Mouse (Mus musculus): ENCODE measurements around the gene Cfap54.

Cfap54 gene

GRCm38 (mm10) chr10:93095827-93096226 is 14.4 kb upstream of the Cfap54 start:
- DNase-seq, result no peak

- peak; percentile 31 for DNase-seq
Measured at GRCm38 (mm10) chr10:93094957-93095580, 13.7 kb upstream of the Cfap54 start.

DNA sequence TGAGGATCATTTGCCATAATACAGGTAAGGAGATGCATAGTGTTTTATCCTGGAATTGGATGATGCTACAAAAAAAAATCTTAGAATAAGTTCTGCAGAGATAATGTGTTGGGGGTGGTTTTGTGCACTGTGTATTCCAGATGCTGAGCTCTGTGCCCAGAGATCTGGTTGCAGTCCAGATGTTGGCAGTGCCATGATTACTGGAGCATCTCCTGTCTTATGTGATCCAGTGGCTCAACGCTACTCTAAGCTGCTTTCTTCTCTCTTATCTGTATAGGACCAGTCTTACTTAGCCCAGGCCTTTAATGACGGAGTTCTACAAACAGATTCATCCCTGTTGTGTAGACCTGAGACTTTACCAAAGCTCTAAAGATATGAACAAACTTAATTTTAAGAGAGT is 10.5 kb upstream of the Cfap54 start:
- no peak for DNase-seq

GRCm38 (mm10) chr10:93090241-93090640 is 8.8 kb upstream of the Cfap54 start:
- no peak for DNase-seq

DNA sequence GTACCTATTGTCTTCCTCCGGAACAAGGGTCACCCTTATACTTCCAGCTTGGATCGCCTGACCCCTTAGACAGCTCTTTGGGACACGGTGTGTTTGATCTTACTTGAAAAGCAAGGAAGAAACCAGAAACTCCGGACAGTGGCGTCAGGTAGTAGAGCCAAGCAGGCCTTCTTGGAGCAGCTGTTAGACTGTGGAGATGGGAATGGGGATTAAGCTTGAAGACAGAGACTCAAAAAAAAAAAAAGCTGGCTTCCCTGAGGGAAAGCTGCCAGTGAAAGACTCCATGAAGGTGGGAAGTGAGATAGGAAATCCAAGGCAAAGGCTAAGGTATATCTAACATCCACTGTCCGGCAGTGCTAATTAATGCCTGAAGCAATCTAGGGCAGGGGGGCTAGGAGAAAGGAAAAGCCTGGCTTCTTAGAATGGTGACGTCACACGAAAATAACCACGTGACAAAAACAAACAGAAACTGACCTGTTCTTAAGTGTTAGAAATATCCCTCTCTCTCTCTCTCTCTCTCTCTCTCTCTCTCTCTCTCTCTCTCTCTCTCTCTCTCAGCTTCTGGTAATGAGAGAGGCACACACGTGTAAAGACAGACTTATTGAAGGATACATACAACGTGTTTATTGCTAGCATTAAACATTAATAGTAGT is 7.1 kb upstream of the Cfap54 start:
- no peak for DNase-seq

DNA sequence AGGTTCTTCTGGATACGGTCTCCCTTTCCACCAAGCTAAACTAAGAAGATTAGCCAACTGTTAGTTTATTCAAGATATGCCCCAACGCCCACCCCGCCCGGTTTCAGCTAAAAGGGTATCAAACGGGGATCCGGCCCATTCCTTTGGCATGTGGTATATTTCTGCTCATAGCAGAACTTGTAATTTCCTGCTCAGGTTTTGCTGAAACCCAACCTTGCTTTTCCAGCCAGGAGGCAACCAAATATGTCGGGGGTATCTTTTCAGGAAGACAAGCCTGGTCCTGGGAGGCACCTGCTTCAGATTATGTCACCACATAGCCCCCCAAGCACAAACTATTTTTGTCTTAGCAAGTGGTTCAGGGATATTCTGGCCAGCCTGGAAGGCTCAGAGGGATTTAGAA is 6.1 kb upstream of the Cfap54 start:
- no peak for DNase-seq

DNA sequence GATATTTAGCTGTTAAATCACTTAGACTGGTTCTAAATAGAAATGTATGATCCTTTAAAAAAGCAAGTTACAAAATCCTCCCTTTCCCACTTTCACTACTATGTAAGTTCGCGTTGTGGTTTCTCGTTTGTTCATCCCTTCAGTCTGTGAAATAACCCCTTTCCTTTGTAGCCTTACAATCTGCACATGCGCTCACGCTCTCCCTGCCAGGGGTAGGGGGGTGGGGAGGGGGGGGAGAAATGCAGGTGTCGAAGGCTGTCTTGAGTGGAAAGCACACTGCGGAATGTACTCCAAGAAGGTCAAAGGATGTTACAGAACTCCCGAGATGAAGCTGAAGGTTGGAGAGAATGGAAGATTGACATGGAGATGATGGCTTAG is 2.5 kb upstream of the Cfap54 start:
- DNase-seq, result no peak

GRCm38 (mm10) chr10:93083198-93083962 is 2.0 kb upstream of the Cfap54 start:
- peak; percentile 40 for DNase-seq

DNA sequence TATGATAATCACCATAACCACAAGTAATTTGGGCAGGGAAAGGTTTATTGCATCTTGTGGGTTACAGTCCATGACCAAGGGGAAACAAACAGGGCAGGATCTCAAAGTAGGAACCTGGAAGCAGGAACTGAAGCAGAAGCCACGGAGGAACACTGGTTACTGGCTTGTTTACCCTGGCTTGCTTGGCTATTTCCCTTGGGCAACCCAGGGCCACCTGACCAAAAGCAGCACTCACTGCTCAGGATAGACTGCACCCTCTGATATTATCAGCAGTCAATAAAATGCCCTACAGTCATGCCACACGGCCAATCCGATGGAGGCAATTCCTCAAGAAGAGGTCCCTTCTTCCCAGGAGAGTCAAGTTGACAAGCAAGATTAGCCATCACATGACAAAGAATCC is 1.9 kb downstream of the Cfap54 start:
- no peak for DNase-seq

DNA sequence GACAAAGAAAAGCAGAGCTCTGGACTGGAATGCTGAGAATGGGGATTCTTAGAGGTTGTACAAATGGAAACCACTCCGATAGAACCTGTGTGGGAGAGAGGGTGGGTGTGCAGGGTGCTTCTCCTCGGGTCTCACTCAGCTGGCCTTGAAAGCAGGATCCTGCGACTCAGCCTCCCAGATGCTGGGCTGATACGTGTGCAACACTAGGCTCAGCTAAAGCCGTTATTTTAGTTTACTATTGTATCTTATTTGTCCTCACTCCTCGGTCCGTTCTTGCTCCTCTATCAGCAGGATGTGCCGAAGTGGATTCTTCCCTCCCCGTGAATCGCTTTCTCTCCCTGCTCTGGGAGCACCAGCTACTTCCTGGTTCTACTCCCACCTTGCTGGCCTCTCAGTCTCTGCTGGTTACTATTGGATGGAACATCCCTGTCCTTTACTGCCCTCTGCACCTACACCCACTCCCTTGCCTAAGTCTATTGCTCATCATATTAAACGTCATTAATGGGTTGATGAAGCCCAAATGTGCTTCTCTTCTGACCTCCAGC is 3.4 kb downstream of the Cfap54 start:
- DNase-seq, result no peak

- no peak for DNase-seq
Measured at GRCm38 (mm10) chr10:93076376-93076775, 5.0 kb downstream of the Cfap54 start.

DNA sequence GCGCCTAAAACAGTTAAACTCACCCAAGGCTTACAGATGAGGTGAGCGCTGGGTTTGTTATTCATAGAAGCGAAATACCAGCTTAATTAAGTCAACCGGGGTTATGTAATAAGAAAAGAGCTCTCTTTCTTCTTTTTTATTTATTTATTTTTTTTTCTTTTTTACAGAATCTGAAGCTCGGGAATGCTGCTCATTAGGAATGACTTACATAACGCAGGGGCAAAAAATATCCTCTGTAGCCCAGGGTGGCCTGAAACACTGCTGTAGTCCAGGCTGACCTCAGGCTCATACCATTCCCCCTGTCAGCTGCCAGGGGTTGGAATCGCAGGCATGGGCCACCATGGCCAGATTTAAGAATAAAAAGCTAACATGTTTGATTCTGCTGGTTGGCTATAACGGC is 5.6 kb downstream of the Cfap54 start:
- no peak for DNase-seq

GRCm38 (mm10) chr10:93072769-93073168 is 8.6 kb downstream of the Cfap54 start:
- no peak for DNase-seq

DNA sequence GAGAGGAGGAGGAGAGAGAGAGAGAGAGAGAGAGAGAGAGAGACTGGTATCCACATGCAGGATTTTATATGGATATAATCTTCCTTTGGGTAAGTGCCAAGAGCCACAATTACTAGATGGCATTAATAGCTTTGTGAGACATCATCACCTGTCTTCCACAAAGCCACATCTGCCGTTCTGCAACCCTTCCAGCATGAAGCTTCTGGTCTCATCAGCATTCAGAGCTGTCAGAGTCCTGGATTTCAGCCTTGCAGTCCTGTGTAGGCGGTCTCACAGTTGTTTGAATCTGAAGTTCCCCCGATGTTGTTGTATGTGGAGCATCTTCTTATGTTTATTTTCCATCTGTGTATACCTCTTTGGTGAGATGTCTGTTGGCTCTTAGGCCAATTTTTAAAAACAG is 9.7 kb downstream of the Cfap54 start:
- DNase-seq, result no peak

DNA sequence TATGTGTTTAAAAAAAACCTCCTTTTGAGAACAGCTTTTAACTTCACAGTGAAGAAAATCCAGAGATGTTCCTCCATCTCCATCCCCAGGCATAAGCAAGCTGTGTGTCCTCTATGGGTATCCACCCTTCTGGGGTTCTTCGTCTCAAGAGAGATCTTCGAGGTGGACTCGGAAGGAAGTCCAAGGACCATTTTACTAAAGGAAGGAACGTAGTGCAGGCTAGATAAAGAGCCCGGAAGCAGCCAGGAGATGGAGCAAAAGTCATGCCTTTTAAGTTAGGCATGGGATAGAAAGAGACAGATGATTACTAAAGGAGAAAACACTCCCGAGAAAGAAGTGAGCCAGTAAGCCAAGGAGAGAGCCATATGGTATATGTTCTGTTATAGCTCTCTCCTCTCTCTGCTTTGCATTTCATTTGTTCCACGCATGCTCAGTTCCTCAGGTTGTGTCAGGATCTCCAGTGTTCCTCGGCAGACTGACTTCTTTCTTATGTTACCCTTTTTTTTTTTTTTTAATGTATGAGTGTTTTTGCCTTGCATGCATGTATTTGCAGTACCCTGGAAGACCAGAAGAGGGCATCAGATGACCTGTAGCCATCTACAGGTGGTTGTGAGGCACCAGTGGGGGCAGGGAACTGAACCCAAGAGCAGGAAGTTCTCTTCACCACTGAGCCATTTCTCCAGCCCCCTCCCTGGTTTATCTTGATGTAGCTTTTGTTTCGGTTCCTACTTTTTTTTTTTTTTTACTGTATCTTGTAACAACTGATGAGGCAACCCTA is 11.1 kb downstream of the Cfap54 start:
- peak; percentile 91 for DNase-seq

- no peak for DNase-seq
Measured at GRCm38 (mm10) chr10:93069721-93070120, 11.7 kb downstream of the Cfap54 start.

- DNase-seq, result peak; percentile 80
Measured at GRCm38 (mm10) chr10:93069041-93069679, 12.3 kb downstream of the Cfap54 start.

GRCm38 (mm10) chr10:93064973-93065372 is 16.4 kb downstream of the Cfap54 start:
- DNase-seq, result no peak

DNA sequence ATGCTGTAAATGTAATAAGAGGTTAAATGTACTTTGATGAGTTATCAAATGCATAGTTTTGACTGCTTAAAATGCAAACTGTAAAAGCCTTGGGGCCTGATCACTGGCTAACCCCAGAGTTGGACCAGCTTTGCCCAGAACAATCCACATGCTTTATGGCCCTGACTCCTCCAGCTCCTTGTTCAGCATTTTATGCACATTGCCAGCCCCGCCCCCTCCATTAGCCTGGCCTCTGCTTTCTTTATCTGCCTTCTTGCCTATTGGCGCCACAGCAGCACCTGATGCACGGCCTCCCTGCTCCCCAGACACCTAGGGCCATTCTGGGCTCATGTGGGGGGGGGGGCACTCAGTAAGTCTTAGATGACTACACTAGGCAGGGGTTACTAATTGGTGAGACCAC is 17.8 kb downstream of the Cfap54 start:
- DNase-seq, result no peak

- DNase-seq, result no peak
Measured at GRCm38 (mm10) chr10:93062395-93062794, 19.0 kb downstream of the Cfap54 start.

DNA sequence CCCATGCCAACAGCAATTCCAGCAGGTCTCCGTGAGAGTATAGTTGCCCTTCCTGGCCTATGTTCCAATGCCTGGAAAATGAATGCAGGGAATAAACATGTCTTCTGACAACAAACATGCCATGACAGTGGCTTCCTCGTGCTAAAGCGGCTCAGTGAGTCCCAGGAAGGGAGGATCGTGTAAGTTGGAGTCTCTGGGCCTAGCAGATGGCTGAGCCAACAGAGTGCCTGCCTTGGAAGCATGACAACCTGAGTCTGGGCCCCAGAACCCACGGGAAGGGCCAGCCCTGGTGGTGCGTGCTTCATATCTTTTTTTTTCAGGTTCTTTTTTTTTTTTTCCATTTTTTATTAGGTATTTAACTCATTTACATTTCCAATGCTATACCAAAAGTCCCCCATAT is 27.6 kb downstream of the Cfap54 start:
- DNase-seq, result no peak

DNA sequence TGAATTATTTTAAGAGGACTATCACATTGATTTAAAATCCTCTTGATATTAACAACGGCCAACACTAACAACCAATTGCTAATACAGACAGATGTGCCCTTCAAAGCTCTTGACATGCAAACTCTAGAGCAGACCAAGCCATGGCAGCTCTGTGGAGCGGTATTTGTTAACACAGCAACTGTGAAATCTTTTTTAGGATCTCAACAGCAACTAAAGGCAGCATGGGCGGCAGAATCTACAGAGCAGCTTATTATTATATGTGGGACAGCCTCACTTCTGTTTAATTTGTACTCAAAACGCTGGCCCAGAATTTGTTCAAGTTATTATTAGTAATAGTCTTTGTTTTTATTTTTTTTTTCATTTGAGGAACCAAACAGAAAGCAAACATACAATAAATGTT is 28.1 kb downstream of the Cfap54 start:
- DNase-seq, result no peak

Data from lung, postnatal 36 days (tissue).